Mouse (Mus musculus) hindbrain, postnatal 0 days (tissue): Measurements from ENCODE around the gene Pla2g2f. TPM values are rescaled to one million over a fixed set of nuclear protein-coding genes. Genes with fewer than 3 reads are reported as not detected.

Experiments
- ATAC-seq: fragments of 200-750 bp; cut with Nextera tagmentation; 2 replicates; pipeline ENCODE4 v1.8.0; 2017; ENCODE audit warnings: mild to moderate bottlenecking, moderate TSS enrichment, moderate library complexity
- DNase-seq: peaks from one replicate; pipeline ENCODE4 v3.0.0-alpha.2; 2015; ENCODE audit warnings: low spot score
- H3K27ac ChIP-seq: fragments of 300-500 bp; sonication (generic); 2 replicates; pipeline ENCODE4 v1.5.1; 2014; ENCODE audit warnings: mild to moderate bottlenecking
- H3K27me3 ChIP-seq: fragments of 300-500 bp; sonication (generic); 2 replicates; pipeline ENCODE4 v1.6.1; 2014; ENCODE audit warnings: low read length, mixed read lengths; ENCODE audit not compliant: insufficient read depth
- H3K36me3 ChIP-seq: fragments of 300-500 bp; sonication (generic); 2 replicates; pipeline ENCODE4 v1.6.1; 2014; ENCODE audit warnings: low read length, mixed read lengths; ENCODE audit not compliant: insufficient read depth
- H3K4me1 ChIP-seq: fragments of 300-500 bp; sonication (generic); 2 replicates; pipeline ENCODE4 v1.6.1; 2014; ENCODE audit warnings: antibody characterized with exemption, low read length, mixed read lengths; ENCODE audit not compliant: insufficient read depth
- H3K4me2 ChIP-seq: fragments of 300-500 bp; sonication (generic); 2 replicates; pipeline ENCODE4 v1.6.1; 2014; ENCODE audit warnings: low read depth, mild to moderate bottlenecking, low read length, moderate library complexity, mixed read lengths
- H3K4me3 ChIP-seq: fragments of 300-500 bp; sonication (generic); 2 replicates; pipeline ENCODE4 v1.5.1; 2014; ENCODE audit warnings: low read length
- H3K9ac ChIP-seq: fragments of 300-500 bp; sonication (generic); replicated peaks from 2 replicates; pipeline ENCODE4 v1.6.1; 2014; ENCODE audit warnings: mild to moderate bottlenecking, low read length, moderate library complexity, mixed read lengths
- H3K9me3 ChIP-seq: fragments of 300-500 bp; sonication (generic); 2 replicates; pipeline ENCODE4 v1.6.1; 2016; ENCODE audit warnings: low read length, mixed read lengths
- CTCF ChIP-seq: IDR thresholded peaks from 2 replicates; pipeline ENCODE4 v1.5.1; 2016; ENCODE audit warnings: antibody characterized with exemption, control low read depth, low read depth
- WGBS: fragments of 180-500 bp; shearing (Covaris S2); extraction: QIAGEN DNeasy Blood & Tissue Kit; methylation state at CpG from one replicate; pipeline ENCODE4 v1.1.7; 2014; 5-methylcytosine and 5-hydroxymethylcytosine counted together
- polyA plus RNA-seq: library from polyadenylated mRNA; unstranded; fragments of >200 nt; fragmentation: Nextera tagmentation; extraction: Ambion mirVana; gene quantifications from 2 replicates; pipeline ENCODE4 v1.2.1, GENCODE M21; 2015
- total RNA-seq: library from RNA; depleted of rRNA; stranded (reverse); fragments of >200 nt; gene quantifications from 2 replicates; pipeline ENCODE4 v1.2.3, GENCODE M21; 2014

Gene Pla2g2f
- total and polyA plus RNA-seq, 2 experiments from 2014 or later = 0.11 TPM; not detected in 1

- Histone ChIP-seq H3K4me2 (no peak overlapping the region), H3K9ac (no peak overlapping the region), H3K27ac (peak overlapping the region; percentile 72), H3K36me3 (no peaks in the 10 kb centered on the region), H3K9me3 (no peaks in the 10 kb centered on the region), H3K27me3 (no peaks in the 10 kb centered on the region), H3K4me1 (peaks cover 13% of the 10 kb centered on the region), H3K4me3 (no peak overlapping the region)
- no peak for TF ChIP-seq CTCF
- DNase-seq (peak; percentile 8), ATAC-seq (peak; percentile 18; the same call in 1 of the 2 replicates)
- WGBS = 53% methylated on average over 17 of the region's 17 CpGs
Observed at GRCm38 (mm10) chr4:138711051-138711820, 46.2 kb downstream of the Pla2g2f start.

- H3K4me3 ChIP-seq = no peak overlapping the region
- no peak overlapping the region for H3K9ac ChIP-seq
- peaks cover 13% of the 10 kb centered on the region for H3K4me1 ChIP-seq
- WGBS = 24% methylated on average over 11 of the region's 11 CpGs
- ATAC-seq (peak; percentile 83), DNase-seq (peak; percentile 90)
- H3K9me3 ChIP-seq = no peaks in the 10 kb centered on the region
- H3K36me3 ChIP-seq = no peaks in the 10 kb centered on the region
- H3K27me3 ChIP-seq = no peaks in the 10 kb centered on the region
- no peak for TF ChIP-seq CTCF
- H3K4me2 ChIP-seq = no peak overlapping the region
- H3K27ac ChIP-seq = peak overlapping the region; percentile 72
Observed at GRCm38 (mm10) chr4:138710633-138711032, 46.8 kb downstream of the Pla2g2f start.

- no peaks in the 10 kb centered on the region for H3K27me3 ChIP-seq
- H3K27ac ChIP-seq = peak overlapping the region; percentile 72
- ATAC-seq (0 out of 2 replicates have a peak, but pooled peaks have one; percentile 8), DNase-seq (peak; percentile 47)
- no peak overlapping the region for H3K4me3 ChIP-seq
- H3K9me3 ChIP-seq = no peaks in the 10 kb centered on the region
- no peak overlapping the region for H3K4me2 ChIP-seq
- WGBS = 39% methylated on average over 7 of the region's 7 CpGs
- no peaks in the 10 kb centered on the region for H3K36me3 ChIP-seq
- TF ChIP-seq CTCF = no peak
- H3K4me1 ChIP-seq = peaks cover 13% of the 10 kb centered on the region
- H3K9ac ChIP-seq = no peak overlapping the region
Observed at GRCm38 (mm10) chr4:138709944-138710343, 47.5 kb downstream of the Pla2g2f start.

GRCm38 (mm10) chr4:138709246-138709645 lies 48.2 kb downstream of the Pla2g2f start:
- H3K36me3 ChIP-seq = no peaks in the 10 kb centered on the region
- no peak overlapping the region for H3K27ac ChIP-seq
- 84% methylated on average over 11 of the region's 11 CpGs for WGBS
- DNase-seq = no peak
- no peak for ATAC-seq
- H3K9ac ChIP-seq = no peak overlapping the region
- H3K4me1 ChIP-seq = peaks cover 13% of the 10 kb centered on the region
- H3K9me3 ChIP-seq = no peaks in the 10 kb centered on the region
- no peak overlapping the region for H3K4me2 ChIP-seq
- H3K4me3 ChIP-seq = no peak overlapping the region
- no peak for TF ChIP-seq CTCF
- H3K27me3 ChIP-seq = no peaks in the 10 kb centered on the region

- Histone ChIP-seq H3K9me3 (no peaks in the 10 kb centered on the region), H3K4me2 (no peak overlapping the region), H3K27me3 (no peaks in the 10 kb centered on the region), H3K9ac (no peak overlapping the region), H3K4me3 (no peak overlapping the region), H3K36me3 (no peaks in the 10 kb centered on the region), H3K4me1 (peaks cover 13% of the 10 kb centered on the region), H3K27ac (no peak overlapping the region)
- no peak for ATAC-seq
- 13% methylated on average over 7 of the region's 7 CpGs for WGBS
- peak; percentile 71 for TF ChIP-seq CTCF
- DNase-seq = peak; percentile 73
Observed at GRCm38 (mm10) chr4:138708636-138709035, 48.8 kb downstream of the Pla2g2f start.

- Histone ChIP-seq H3K9me3 (no peaks in the 10 kb centered on the region), H3K36me3 (no peaks in the 10 kb centered on the region), H3K27ac (no peak overlapping the region), H3K4me2 (no peak overlapping the region), H3K4me3 (no peak overlapping the region), H3K27me3 (no peaks in the 10 kb centered on the region), H3K4me1 (peaks cover 13% of the 10 kb centered on the region), H3K9ac (no peak overlapping the region)
- DNase-seq (no peak), ATAC-seq (no peak)
- no peak for TF ChIP-seq CTCF
- WGBS = 91% methylated on average over 8 of the region's 8 CpGs
Observed at GRCm38 (mm10) chr4:138706620-138707019, 50.8 kb downstream of the Pla2g2f start.

- TF ChIP-seq CTCF = peak; percentile 14; the same call in 1 of the 2 replicates
- Histone ChIP-seq H3K27ac (no peak overlapping the region), H3K4me1 (no peaks in the 10 kb centered on the region), H3K9me3 (no peaks in the 10 kb centered on the region), H3K27me3 (no peaks in the 10 kb centered on the region), H3K4me2 (no peak overlapping the region), H3K36me3 (no peaks in the 10 kb centered on the region), H3K9ac (no peak overlapping the region), H3K4me3 (no peak overlapping the region)
- ATAC-seq (no peak), DNase-seq (no peak)
- 86% methylated on average over 4 of the region's 4 CpGs for WGBS
Observed at GRCm38 (mm10) chr4:138704169-138704568, 53.3 kb downstream of the Pla2g2f start.
